Mouse (Mus musculus) liver, embryonic 11.5 days (tissue): Measurements from ENCODE around the gene Arhgap17. TPM values are rescaled to one million over a fixed set of nuclear protein-coding genes. Genes with fewer than 3 reads are reported as not detected.

Experiments
- ATAC-seq: fragments of 200-750 bp; cut with Nextera tagmentation; replicated peaks from 2 replicates; pipeline ENCODE4 v1.8.0; 2017; ENCODE audit warnings: moderate number of reproducible peaks, mild to moderate bottlenecking, moderate TSS enrichment, moderate library complexity; ENCODE audit not compliant: low FRiP score
- DNase-seq: peaks from one replicate; pipeline ENCODE4 v3.0.0-alpha.2; 2017; ENCODE audit warnings: low spot score
- H3K27ac ChIP-seq: fragments of 300-500 bp; sonication (generic); 2 replicates; pipeline ENCODE4 v1.5.1; 2014; ENCODE audit warnings: mild to moderate bottlenecking, low read depth, low read length, control low read depth
- H3K27me3 ChIP-seq: fragments of 300-500 bp; sonication (generic); replicated peaks from 2 replicates; pipeline ENCODE4 v1.6.1; 2014; ENCODE audit warnings: low read length, mixed read lengths; ENCODE audit not compliant: control insufficient read depth, insufficient read depth
- H3K36me3 ChIP-seq: fragments of 300-500 bp; sonication (generic); 2 replicates; pipeline ENCODE4 v1.6.1; 2014; ENCODE audit warnings: mild to moderate bottlenecking, low read length, moderate library complexity, mixed read lengths; ENCODE audit not compliant: control insufficient read depth, insufficient read depth
- H3K4me1 ChIP-seq: fragments of 300-500 bp; sonication (generic); replicated peaks from 2 replicates; pipeline ENCODE4 v1.6.1; 2014; ENCODE audit warnings: low read length, mixed read lengths; ENCODE audit not compliant: control insufficient read depth, insufficient read depth
- H3K4me2 ChIP-seq: fragments of 300-500 bp; sonication (generic); 2 replicates; pipeline ENCODE4 v1.6.1; 2014; ENCODE audit warnings: mild to moderate bottlenecking, control low read depth, moderate library complexity
- H3K4me3 ChIP-seq: fragments of 300-500 bp; sonication (generic); 2 replicates; pipeline ENCODE4 v1.5.1; 2014; ENCODE audit warnings: low read depth, low read length, control low read depth
- H3K9ac ChIP-seq: fragments of 300-500 bp; sonication (generic); 2 replicates; pipeline ENCODE4 v1.6.1; 2014; ENCODE audit warnings: low read depth, low read length, control low read depth
- H3K9me3 ChIP-seq: fragments of 300-500 bp; sonication (generic); 2 replicates; pipeline ENCODE4 v1.6.1; 2016; ENCODE audit warnings: low read length, inconsistent platforms, mixed read lengths; ENCODE audit not compliant: control insufficient read depth
- WGBS: fragments of 180-500 bp; shearing (Covaris S2); extraction: QIAGEN DNeasy Blood & Tissue Kit; methylation state at CpG from one replicate; pipeline ENCODE4 v1.1.7; 2014; 5-methylcytosine and 5-hydroxymethylcytosine counted together
- polyA plus RNA-seq: library from polyadenylated mRNA; unstranded; fragments of >200 nt; fragmentation: Nextera tagmentation; extraction: Ambion mirVana; gene quantifications from 2 replicates; pipeline ENCODE4 v1.2.1, GENCODE M21; 2014

Gene Arhgap17
- polyA plus RNA-seq, 1 experiment from 2014 or later = 29.8 TPM

- ATAC-seq = no peak
- no peak overlapping the region for H3K4me3 ChIP-seq
- no peaks in the 10 kb centered on the region for H3K27me3 ChIP-seq
- no peak overlapping the region for H3K9ac ChIP-seq
- H3K27ac ChIP-seq = no peak overlapping the region
- no peak overlapping the region for H3K4me2 ChIP-seq
- no peak for DNase-seq
- no peaks in the 10 kb centered on the region for H3K9me3 ChIP-seq
- H3K4me1 ChIP-seq = no peaks in the 10 kb centered on the region
- WGBS = 74% methylated on average over 3 of the region's 3 CpGs
- no peaks in the 10 kb centered on the region; the same call in 1 of the 2 replicates for H3K36me3 ChIP-seq
Measured at GRCm38 (mm10) chr7:123401121-123401520, 31.4 kb upstream of the Arhgap17 start.

- 79% methylated on average over 4 of the region's 4 CpGs for WGBS
- Histone ChIP-seq H3K4me3 (no peak overlapping the region), H3K9me3 (no peaks in the 10 kb centered on the region), H3K36me3 (no peaks in the 10 kb centered on the region; the same call in 1 of the 2 replicates), H3K9ac (no peak overlapping the region), H3K27ac (no peak overlapping the region), H3K4me2 (no peak overlapping the region), H3K4me1 (no peaks in the 10 kb centered on the region), H3K27me3 (no peaks in the 10 kb centered on the region)
- DNase-seq (no peak), ATAC-seq (no peak)
Measured at GRCm38 (mm10) chr7:123399286-123399685, 29.6 kb upstream of the Arhgap17 start.

- WGBS = 28% methylated on average over 7 of the region's 7 CpGs
- Histone ChIP-seq H3K27ac (no peak overlapping the region), H3K9ac (no peak overlapping the region), H3K9me3 (no peaks in the 10 kb centered on the region), H3K4me3 (no peak overlapping the region), H3K36me3 (no peaks in the 10 kb centered on the region; the same call in 1 of the 2 replicates), H3K27me3 (no peaks in the 10 kb centered on the region), H3K4me1 (no peaks in the 10 kb centered on the region; the same call in 1 of the 2 replicates), H3K4me2 (no peak overlapping the region)
- ATAC-seq = peak; percentile 75
- no peak for DNase-seq
Measured at GRCm38 (mm10) chr7:123398828-123399227, 29.1 kb upstream of the Arhgap17 start.

- H3K9me3 ChIP-seq = no peaks in the 10 kb centered on the region
- 91% methylated on average over 8 of the region's 8 CpGs for WGBS
- no peak overlapping the region for H3K27ac ChIP-seq
- DNase-seq (no peak), ATAC-seq (no peak)
- no peak overlapping the region for H3K4me2 ChIP-seq
- H3K4me3 ChIP-seq = no peak overlapping the region
- H3K36me3 ChIP-seq = peaks cover 4% of the 10 kb centered on the region; the same call in 1 of the 2 replicates
- H3K9ac ChIP-seq = no peak overlapping the region
- no peaks in the 10 kb centered on the region for H3K27me3 ChIP-seq
- no peaks in the 10 kb centered on the region; the same call in 1 of the 2 replicates for H3K4me1 ChIP-seq
Measured at GRCm38 (mm10) chr7:123397931-123398330, 28.2 kb upstream of the Arhgap17 start.

- H3K4me1 ChIP-seq = no peaks in the 10 kb centered on the region; the same call in 1 of the 2 replicates
- H3K27ac ChIP-seq = no peak overlapping the region
- H3K36me3 ChIP-seq = peaks cover 4% of the 10 kb centered on the region
- no peak overlapping the region for H3K4me3 ChIP-seq
- WGBS = 71% methylated on average over 8 of the region's 8 CpGs
- H3K9ac ChIP-seq = no peak overlapping the region
- DNase-seq (no peak), ATAC-seq (no peak)
- no peaks in the 10 kb centered on the region for H3K27me3 ChIP-seq
- no peak overlapping the region for H3K4me2 ChIP-seq
- H3K9me3 ChIP-seq = no peaks in the 10 kb centered on the region
Measured at GRCm38 (mm10) chr7:123397369-123397768, 27.7 kb upstream of the Arhgap17 start.

- 89% methylated on average over 5 of the region's 5 CpGs for WGBS
- H3K4me3 ChIP-seq = no peak overlapping the region
- no peaks in the 10 kb centered on the region; the same call in 1 of the 2 replicates for H3K4me1 ChIP-seq
- no peak overlapping the region for H3K27ac ChIP-seq
- no peak for ATAC-seq
- H3K9ac ChIP-seq = no peak overlapping the region
- H3K9me3 ChIP-seq = no peaks in the 10 kb centered on the region
- H3K36me3 ChIP-seq = peaks cover 6% of the 10 kb centered on the region
- H3K4me2 ChIP-seq = no peak overlapping the region
- H3K27me3 ChIP-seq = no peaks in the 10 kb centered on the region
- DNase-seq = no peak
Measured at GRCm38 (mm10) chr7:123396900-123397299, 27.2 kb upstream of the Arhgap17 start.

GRCm38 (mm10) chr7:123394271-123394670 lies 24.6 kb upstream of the Arhgap17 start:
- no peak overlapping the region for H3K9ac ChIP-seq
- 75% methylated on average over 6 of the region's 6 CpGs for WGBS
- H3K4me1 ChIP-seq = no peaks in the 10 kb centered on the region; the same call in 1 of the 2 replicates
- H3K27ac ChIP-seq = no peak overlapping the region
- DNase-seq (no peak), ATAC-seq (no peak)
- H3K4me2 ChIP-seq = no peak overlapping the region
- H3K9me3 ChIP-seq = no peaks in the 10 kb centered on the region
- no peak overlapping the region for H3K4me3 ChIP-seq
- H3K36me3 ChIP-seq = peaks cover 6% of the 10 kb centered on the region
- H3K27me3 ChIP-seq = no peaks in the 10 kb centered on the region

GRCm38 (mm10) chr7:123389686-123390280 lies 20.1 kb upstream of the Arhgap17 start:
- Histone ChIP-seq H3K9me3 (no peaks in the 10 kb centered on the region), H3K4me1 (no peaks in the 10 kb centered on the region; the same call in 1 of the 2 replicates), H3K27ac (no peak overlapping the region), H3K9ac (no peak overlapping the region), H3K36me3 (peaks cover 6% of the 10 kb centered on the region), H3K4me2 (no peak overlapping the region), H3K4me3 (no peak overlapping the region), H3K27me3 (no peaks in the 10 kb centered on the region)
- no peak for ATAC-seq
- no peak for DNase-seq
- 83% methylated on average over 6 of the region's 6 CpGs for WGBS
